Mouse (Mus musculus) cortical plate, adult 2 months (tissue): ENCODE data around the gene Mpz.

Source experiments
- CTCF ChIP-seq: fragments of 200-500 bp; IDR thresholded peaks from 2 replicates; pipeline ENCODE4 v1.5.1; 2011; ENCODE audit warnings: mild to moderate bottlenecking, control low read depth, low read length; ENCODE audit not compliant: insufficient read depth; ENCODE audit errors: extremely low read depth
- POLR2A ChIP-seq: fragments of 200-500 bp; IDR thresholded peaks from 2 replicates; pipeline ENCODE4 v1.6.1; 2011; ENCODE audit warnings: mild to moderate bottlenecking, low read length, control low read depth; ENCODE audit not compliant: insufficient read depth; ENCODE audit errors: extremely low read depth

DNA sequence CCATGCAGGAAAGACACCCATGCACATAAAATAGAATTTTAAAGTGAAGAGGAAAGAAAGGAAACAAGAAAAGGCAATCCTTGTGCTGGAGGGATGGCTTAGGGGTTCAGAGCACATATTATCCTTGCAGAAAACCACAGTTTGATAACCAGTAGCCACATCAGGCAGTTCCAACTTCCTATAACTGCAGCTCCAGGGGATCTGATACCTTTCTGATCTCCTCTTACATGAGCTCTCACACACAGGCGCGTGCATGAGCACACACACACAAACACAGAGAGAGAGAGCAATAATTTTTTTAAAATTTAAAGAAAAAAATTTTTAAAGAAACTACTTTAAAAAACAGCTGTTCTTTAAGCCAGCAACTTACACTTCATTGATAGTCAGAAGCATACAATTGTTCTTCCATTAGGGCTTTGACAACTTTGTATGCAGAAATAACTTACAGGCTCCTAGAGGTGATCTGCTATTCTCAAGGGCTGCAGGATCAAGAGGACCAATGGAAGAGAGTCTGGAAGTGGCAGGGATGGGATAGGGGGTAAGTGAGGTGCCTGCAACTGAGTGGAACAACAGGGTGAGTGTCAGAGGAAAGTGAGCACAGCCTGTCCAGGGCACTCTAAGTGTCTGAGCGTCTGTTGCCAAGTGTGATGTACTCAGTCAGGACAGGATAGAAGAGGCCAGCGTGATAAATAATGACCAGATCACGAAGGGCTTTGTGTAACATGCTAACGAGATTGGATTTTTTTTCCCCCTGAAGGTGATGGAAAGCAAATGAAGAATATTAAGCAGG lies 55.4 kb downstream of the Mpz start:
- TF ChIP-seq CTCF (no peak), POLR2A (no peak)
